Mouse (Mus musculus): ENCODE data around the gene Lrrc27.

- TF ChIP-seq CTCF (conservative IDR thresholded peaks at IDR 0.05 in 1 of 2, IDR thresholded peaks at IDR 0.05 in 1 of 2; ENCODE audit: low read depth in 2 of 2, low read length in 2 of 2) (no peak), JUND (conservative IDR thresholded peaks at IDR 0.05; ENCODE audit: low read depth, low read length) (no peak)
Observed at GRCm38 (mm10) chr7:139247881-139248614, 35.3 kb downstream of the Lrrc27 start, which contains the start of gene Pwwp2b.

Measured in CH12.LX (cell line).